Mouse (Mus musculus): ENCODE data around the gene Slc6a15.

Slc6a15 gene

DNA sequence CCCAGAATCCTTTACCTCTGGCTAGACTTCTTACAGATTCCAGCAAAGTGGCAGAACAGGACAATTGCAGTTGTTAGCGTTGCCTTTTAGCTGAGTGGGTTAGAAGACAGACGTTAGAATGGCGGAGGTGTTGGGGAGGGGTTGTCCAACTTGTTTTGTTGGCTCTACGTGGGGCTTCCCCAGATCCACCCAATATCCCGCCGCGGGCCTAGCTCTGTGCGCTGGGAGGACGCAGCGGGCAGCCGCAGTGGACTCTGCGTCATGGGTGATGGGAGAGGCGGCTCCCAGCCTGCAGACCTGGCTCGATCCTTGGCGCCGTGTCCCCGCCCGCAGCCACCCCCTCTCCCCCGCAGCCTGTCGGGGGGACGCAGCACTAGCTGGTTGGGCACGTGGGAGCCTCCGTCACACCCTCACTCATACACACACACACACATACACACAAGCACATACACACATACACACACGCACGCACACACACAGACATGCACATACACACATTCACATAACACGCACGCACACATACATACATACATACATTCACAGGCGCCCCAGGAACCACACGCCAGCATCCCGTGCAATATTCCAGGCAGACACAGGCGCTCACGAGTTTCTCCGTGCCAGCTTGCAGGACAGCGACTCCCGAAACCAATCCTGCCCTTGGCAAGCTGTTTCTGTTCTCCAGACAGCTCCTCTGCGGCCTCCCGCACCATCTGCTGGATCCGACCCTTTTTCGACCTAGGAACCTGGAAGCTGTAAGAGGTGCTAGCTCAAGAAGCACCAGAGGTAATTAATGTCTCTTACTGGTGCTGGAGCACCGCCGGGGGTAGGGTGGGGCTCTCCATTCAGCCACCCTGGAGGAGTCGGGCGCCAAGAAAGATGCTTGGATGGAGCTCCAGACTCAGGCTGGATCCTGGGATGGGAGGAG lies at the start of gene Slc6a15:
Gene Slc6a15, plus strand, starts transcription at position 413 of the 925 bp plus-strand sequence.
- peak; percentile 67 for DNase-seq

DNA sequence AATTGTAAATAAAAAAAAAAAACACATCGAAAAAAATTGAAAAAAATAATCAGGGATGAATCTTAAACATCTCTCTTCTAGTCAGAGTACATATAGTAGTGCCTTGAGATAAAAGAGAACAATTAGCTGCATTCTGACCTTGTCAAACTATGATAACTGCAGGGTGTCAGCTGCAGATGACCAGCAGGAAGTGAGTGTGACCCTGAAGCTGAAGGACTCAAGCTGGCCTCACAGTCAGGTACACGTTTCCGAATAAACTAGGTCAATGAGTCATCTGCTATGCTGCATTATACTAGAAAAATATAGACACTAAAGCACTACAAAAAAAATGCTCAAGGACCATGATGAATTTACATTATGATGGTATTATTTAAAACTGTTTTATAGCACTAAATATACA lies 45.6 kb upstream of the Slc6a15 start:
- DNase-seq: no peak

DNA sequence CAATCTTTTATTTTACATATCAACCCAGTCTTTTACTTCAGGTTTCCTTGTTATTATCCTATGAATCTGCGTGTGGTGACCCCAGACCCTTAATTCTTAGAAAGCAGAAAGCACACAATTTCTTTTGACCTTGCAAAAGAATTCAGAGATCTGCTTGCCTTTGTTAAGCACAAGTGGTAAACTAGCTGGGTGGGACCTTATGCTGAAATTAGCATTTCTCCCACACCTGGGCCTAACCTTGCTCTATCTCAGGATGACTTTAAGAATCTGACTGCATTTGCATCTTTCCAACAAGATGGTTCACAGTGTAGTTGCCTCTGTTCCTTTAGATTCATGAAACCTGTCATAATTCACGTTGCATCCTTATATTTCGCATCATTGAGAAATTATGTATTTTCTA lies 44.2 kb upstream of the Slc6a15 start:
- DNase-seq: no peak

DNA sequence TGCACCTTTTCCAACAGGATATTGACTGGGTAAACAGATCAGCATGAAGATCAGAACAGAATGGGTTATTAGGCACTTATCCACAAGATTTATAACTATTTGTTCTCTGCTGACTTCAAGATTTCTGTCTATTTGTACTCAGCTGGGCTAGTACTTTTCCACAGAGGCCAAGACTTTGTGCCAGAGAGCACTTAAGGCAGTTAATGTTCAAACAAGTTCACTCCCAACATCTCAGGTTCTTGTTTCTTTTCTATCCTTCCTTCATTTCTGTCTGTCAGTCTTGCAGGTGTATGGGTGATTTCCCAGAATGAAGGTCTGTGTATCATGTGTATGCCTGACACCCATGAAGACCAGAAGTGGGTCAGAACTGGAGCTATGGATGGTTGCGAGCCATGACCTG lies 33.3 kb upstream of the Slc6a15 start:
- no peak for DNase-seq

DNA sequence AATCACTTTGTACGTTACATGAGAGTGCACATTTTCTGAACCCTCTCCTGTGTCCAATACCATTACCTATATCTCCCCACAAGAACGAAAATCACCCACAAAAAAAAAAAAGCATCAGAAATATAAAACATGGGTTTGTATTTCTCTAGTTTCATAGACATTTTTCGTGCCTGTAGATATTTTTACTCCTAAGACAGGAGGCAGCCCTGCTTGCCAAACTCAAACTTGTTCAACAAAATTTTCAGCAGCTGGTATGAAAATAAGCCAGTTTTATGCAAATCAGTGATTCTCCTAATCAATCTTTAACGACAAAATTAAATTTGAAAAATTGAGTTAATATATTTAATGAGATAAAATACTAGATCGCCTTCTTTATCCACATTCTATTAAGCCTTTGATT lies 27.7 kb upstream of the Slc6a15 start:
- no peak for DNase-seq

DNA sequence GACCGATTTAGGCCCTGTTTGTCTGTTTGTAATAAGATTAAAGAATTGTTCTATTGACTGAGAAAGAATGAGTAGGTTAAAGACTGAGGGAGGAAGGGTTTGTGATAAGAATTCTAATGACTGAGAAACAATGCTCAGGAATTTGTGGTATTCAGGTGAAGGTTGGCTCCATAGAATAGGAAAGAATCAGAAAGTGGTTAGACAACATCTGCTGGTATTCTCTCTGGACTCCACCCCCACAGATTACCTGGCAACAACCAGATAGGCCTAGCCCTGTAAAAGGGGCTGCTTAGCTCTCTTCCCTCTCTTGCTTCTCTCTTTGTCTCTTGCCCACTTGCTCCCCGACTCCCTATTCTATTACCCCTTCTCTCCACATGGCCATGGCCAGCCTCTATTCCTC lies 20.8 kb upstream of the Slc6a15 start:
- DNase-seq: no peak

DNA sequence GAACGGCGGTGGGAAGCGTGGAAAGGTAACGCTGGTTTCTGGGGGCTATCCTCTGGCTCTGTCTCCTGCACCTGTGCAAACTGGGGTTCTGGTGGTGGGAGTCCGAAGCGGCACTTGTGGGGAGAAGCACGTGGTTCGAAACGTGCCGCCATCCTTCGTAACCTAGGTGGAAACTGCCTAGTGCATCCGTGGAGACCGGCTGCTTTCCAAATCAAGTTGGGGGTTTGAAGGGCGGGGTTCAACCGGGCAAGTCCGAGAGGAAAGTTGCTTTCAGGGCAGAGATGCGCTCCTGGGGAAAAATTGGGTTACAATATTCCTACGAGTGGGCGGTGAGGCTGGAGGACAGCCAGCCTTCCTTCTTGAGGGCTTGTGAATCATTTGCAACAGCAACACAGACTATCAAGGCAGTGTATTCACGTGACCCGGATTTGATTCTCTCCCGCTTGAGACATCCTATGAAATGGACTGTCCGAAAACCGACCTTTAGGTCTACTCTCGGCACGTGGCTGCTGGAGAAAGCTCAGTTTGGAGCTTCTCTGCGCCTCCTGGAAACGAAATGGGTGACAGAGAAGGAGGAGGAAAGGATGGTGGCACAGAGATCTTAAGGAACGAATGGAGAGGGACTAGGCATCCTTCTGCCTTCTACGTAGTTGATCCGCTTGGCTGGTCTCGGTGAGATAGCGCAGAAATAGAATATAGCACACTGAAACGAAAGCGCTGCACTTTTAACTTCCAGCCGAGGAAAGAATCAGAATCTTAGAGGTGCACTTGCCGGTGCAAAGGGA lies 905 bp downstream of the Slc6a15 start:
- peak; percentile 74 for DNase-seq

DNA sequence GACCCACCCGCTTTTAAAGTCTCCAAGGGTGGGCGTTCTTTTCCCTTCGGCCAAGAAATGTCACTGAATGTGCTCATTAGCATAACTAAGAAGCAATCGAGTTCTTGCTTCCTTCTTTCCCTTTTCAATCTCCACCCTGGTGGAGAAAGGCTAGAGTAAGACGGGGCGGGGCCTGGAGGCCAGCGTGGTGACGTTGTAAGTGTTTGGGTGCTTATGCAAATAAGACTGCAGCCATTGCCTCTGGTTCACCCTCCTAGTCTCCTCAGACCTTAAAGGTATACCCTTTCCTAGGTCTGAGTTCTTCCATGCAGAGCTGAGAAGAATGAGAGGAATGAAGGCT lies 1.5 kb downstream of the Slc6a15 start:
- DNase-seq: peak; percentile 78

DNA sequence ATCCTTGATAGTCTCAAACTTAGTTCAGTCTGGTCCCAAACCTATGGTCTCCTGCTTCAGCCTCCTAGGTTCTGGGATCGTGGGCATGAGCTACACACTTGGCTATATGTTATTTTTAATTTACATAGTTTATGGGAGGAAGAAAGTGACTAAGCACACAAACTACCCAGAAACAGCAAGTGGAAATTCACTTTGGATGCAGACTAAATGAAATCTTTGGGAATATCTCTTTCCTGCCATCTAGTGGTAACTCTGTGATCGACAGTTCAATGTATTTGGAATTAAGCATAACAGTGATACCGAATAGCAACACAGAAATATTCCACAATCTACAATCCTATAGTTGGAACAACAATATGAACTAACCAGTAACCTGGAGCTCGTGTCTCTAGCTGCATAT lies 34.6 kb downstream of the Slc6a15 start:
- DNase-seq: peak; percentile 55

DNA sequence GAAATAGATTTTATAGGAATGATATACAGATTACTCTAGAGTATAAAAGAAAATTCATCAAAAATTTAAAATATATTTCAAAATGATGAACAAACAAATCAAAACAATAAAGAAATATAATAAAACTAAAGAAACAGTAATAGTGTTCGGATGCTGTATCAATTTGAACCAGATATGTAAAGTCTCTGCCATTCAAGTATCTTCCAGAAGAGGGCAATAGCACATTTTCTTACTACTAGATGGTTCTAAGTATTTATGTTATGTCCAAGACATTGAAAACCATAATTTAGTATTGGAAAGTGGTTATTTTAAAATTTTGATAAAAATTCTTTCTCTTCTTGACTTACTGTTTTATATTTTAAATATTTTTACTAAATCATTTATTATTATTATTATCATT lies 60.1 kb downstream of the Slc6a15 start:
- no peak for DNase-seq

DNA sequence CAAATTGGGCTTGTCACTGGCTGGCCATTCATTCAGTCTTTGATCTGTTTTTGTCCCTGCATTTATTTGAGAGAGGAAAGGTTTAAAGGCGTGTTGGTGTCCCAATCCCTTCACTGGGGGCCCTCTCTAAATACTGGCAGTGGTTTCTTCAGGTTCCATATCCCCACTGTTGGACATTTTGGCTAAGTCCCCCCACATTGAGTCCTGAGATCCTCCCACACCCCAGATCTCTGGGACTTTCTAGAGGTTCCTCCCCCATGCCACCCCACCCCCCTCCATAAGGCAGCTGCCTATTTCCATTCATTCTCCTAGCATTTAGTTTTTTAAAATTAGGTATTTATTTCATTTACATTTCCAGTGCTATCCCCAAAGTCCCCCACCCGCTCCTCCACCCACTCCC lies 75.0 kb downstream of the Slc6a15 start:
- DNase-seq: no peak

DNA sequence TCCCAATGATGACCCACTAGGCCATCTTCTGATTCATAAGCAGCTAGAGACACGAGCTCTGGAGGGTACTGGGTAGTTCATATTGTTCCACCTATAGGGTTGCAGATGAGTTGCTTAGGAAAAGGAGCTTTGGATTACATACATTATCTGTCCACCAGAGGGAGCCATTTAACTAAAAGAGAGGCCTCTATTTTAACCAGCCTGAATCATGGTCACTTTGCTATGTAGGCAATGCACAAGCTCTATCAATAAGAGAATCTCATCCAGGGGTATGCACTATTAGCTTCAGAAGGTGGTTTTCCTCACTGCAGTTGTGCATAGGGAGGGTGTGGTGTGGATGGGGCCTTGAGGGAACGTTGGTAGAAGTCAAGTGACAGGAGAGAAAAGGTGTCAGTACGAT lies 75.5 kb downstream of the Slc6a15 start:
- peak; percentile 33 for DNase-seq

DNA sequence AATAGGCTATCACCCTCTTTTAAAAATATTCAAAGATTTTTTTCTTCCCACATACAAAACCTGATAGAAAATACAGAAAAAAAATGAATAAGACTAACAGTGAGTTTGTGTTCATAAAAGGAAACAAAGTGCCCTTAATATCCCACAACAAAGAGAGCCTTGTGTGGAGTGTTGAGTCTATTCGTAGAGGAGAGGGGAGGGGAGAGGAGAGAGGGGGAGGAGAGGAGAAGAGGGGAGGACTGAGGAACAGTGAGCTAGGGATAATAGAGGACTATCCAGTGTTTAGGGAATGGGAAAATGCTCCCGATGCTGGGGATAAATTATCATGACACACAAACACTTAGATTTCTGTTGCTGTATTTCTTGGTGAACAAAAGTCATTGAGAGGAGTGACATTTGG lies 80.8 kb downstream of the Slc6a15 start:
- no peak for DNase-seq

DNA sequence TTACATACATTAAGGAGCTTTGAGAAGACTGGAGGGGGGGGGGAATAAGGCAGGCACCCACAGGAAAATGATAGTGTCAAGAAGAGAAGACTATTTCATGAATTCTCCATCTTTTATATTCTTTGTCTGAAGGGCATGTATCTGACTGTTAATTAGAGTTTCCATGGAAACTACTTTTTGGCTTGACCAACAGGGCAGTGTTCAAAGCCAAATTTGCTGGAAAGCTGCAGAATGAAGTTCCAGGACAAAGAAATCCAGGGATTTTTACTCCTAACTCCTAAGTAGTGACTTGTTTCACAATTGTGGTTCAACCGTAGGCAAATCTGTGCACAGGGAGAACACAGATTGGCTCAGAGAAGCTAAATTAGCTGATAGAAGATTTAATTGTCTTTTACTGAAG lies 90.3 kb downstream of the Slc6a15 start:
- no peak for DNase-seq

Data from right cerebral cortex, adult 18-20 months (tissue).